Mouse (Mus musculus) liver, adult 2 months (tissue): ENCODE results near the gene Dmwd. TPM values are rescaled to one million over a fixed set of nuclear protein-coding genes. Genes with fewer than 3 reads are reported as not detected.

ENCODE experiments used
- DNase-seq: peaks from one replicate; pipeline ENCODE4 v3.0.0-alpha.2; 2011; ENCODE audit warnings: low read depth, low spot score; ENCODE audit errors: extremely low read depth
- H3K27ac ChIP-seq: fragments of 200-500 bp; replicated peaks from 2 replicates; pipeline ENCODE4 v1.5.1; 2012; ENCODE audit warnings: low read depth, mild to moderate bottlenecking, control low read depth, inconsistent platforms, low read length; ENCODE audit not compliant: insufficient read depth
- H3K27me3 ChIP-seq: fragments of 200-500 bp; 2 replicates; pipeline ENCODE4 v1.6.1; 2012; ENCODE audit warnings: mild to moderate bottlenecking, moderate library complexity, low read length, inconsistent platforms; ENCODE audit not compliant: control insufficient read depth, insufficient read depth
- H3K36me3 ChIP-seq: fragments of 200-500 bp; 2 replicates; pipeline ENCODE4 v1.6.1; 2012; ENCODE audit warnings: low read length, inconsistent platforms; ENCODE audit not compliant: control insufficient read depth, insufficient read depth
- H3K4me1 ChIP-seq: fragments of 200-500 bp; 2 replicates; pipeline ENCODE4 v1.6.1; 2011; ENCODE audit warnings: low read length; ENCODE audit not compliant: control insufficient read depth, insufficient read depth
- H3K4me3 ChIP-seq: fragments of 200-500 bp; 2 replicates; pipeline ENCODE4 v1.5.1; 2011; ENCODE audit warnings: low read depth, mild to moderate bottlenecking, control low read depth, low read length, moderate library complexity; ENCODE audit not compliant: insufficient read depth
- H3K79me2 ChIP-seq: fragments of 200-500 bp; 2 replicates; pipeline ENCODE4 v1.6.1; 2012; ENCODE audit warnings: inconsistent platforms, mild to moderate bottlenecking, low read length, moderate library complexity; ENCODE audit not compliant: control insufficient read depth, insufficient read depth
- H3K9ac ChIP-seq: fragments of 200-500 bp; 2 replicates; pipeline ENCODE4 v1.6.1; 2012; ENCODE audit warnings: low read depth, mild to moderate bottlenecking, control low read depth, inconsistent platforms, low read length
- CTCF ChIP-seq: fragments of 200-500 bp; IDR thresholded peaks from 2 replicates; pipeline ENCODE4 v1.5.1; 2011; ENCODE audit warnings: low read depth, low read length, control low read depth
- POLR2A ChIP-seq: fragments of 200-500 bp; IDR thresholded peaks from 2 replicates; pipeline ENCODE4 v1.6.1; 2011; ENCODE audit warnings: low read length, control low read depth; ENCODE audit not compliant: insufficient read depth; ENCODE audit errors: extremely low read depth
- WGBS: fragments of 180-500 bp; shearing (Covaris S2); methylation state at CpG from one replicate; pipeline ENCODE4 v1.1.7; 2018; 5-methylcytosine and 5-hydroxymethylcytosine counted together
- polyA plus RNA-seq: library from polyadenylated mRNA; depleted of rRNA; stranded (reverse); fragments of >200 nt; gene quantifications from 2 replicates; pipeline ENCODE4 v1.2.3, GENCODE M21; 2012
- total RNA-seq: library from RNA; depleted of rRNA; stranded (reverse); fragments of >200 nt; gene quantifications from 2 replicates; pipeline ENCODE4 v1.2.3, GENCODE M21; 2014

Gene Dmwd
- total and polyA plus RNA-seq, 2 experiments = 4.5 to 35.7 TPM

- WGBS = 79% methylated on average over 2 of the region's 2 CpGs
- H3K9ac ChIP-seq = no peak overlapping the region
- DNase-seq = no peak
- no peak for TF ChIP-seq CTCF
- no peak for TF ChIP-seq POLR2A
- H3K27me3 ChIP-seq = no peaks in the 10 kb centered on the region
- H3K4me1 ChIP-seq = peaks cover 8% of the 10 kb centered on the region
- no peak overlapping the region for H3K4me3 ChIP-seq
- H3K27ac ChIP-seq = no peak overlapping the region
- no peaks in the 10 kb centered on the region for H3K36me3 ChIP-seq
- H3K79me2 ChIP-seq = peaks cover 3% of the 10 kb centered on the region; the same call in 1 of the 2 replicates
Measured at GRCm38 (mm10) chr7:19097217-19097616, 21.2 kb downstream of the Dmwd start.

GRCm38 (mm10) chr7:19097863-19098262, 21.8 kb downstream of the Dmwd start:
- no peak overlapping the region for H3K9ac ChIP-seq

DNA sequence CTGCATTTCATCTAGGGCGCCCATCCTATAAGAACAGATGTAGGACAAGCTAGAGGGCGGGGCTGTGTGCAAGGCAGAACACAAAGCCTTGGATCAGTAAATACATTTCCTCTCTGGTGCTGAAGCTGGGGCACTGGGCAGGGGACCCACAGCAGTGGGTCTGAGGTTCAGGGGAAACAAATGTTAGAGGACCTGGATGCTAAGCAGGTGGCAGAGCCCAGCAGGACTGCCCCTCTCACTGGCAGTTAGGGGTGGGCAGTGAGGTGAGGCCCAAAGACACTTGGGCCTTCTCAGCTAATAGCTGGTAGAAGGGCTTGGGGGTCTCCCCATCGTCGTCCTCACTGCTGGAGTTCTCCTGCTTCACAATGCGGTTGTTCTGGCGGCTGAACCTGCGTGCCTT, 22.8 kb downstream of the Dmwd start:
- Histone ChIP-seq H3K9ac (no peak overlapping the region), H3K79me2 (no peaks in the 10 kb centered on the region), H3K27ac (no peak overlapping the region), H3K27me3 (no peaks in the 10 kb centered on the region), H3K4me3 (no peak overlapping the region), H3K4me1 (peaks cover 2% of the 10 kb centered on the region; the same call in 1 of the 2 replicates), H3K36me3 (no peaks in the 10 kb centered on the region)
- 94% methylated on average over 7 of the region's 7 CpGs for WGBS
- DNase-seq = no peak
- TF ChIP-seq POLR2A (no peak), CTCF (no peak)

More at GRCm38 (mm10) chr7:19097863-19098262, 21.8 kb downstream of the Dmwd start:
- Histone ChIP-seq H3K27ac (no peak overlapping the region), H3K4me1 (peaks cover 7% of the 10 kb centered on the region), H3K79me2 (peaks cover 2% of the 10 kb centered on the region; the same call in 1 of the 2 replicates), H3K27me3 (no peaks in the 10 kb centered on the region), H3K4me3 (no peak overlapping the region), H3K36me3 (no peaks in the 10 kb centered on the region)
- DNase-seq = no peak
- TF ChIP-seq POLR2A (no peak), CTCF (no peak)

DNA sequence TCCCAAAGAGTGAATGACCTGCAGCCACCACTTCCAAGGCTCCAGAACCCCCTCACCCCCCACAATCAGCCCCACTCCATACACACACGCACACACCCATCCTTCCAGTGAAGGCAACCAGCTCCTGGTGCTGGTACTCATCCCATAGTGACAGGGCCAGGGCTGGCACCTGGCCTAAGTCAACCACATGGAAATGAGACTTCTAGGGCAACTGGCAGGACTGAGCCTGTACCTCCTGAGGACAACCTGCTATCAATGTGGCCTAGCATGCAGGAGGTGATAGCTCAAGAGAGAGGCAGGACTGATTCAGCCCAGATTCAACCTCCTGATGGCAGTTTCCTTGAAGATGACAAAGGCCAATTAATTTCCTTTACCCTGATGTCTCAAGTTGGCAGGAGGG, 24.3 kb downstream of the Dmwd start:
- H3K4me3 ChIP-seq = no peak overlapping the region

GRCm38 (mm10) chr7:19103741-19104140, 27.7 kb downstream of the Dmwd start:
- Histone ChIP-seq H3K27me3 (no peaks in the 10 kb centered on the region), H3K36me3 (no peaks in the 10 kb centered on the region), H3K9ac (no peak overlapping the region), H3K27ac (no peak overlapping the region), H3K79me2 (no peaks in the 10 kb centered on the region), H3K4me3 (no peak overlapping the region), H3K4me1 (no peaks in the 10 kb centered on the region)
- TF ChIP-seq POLR2A (no peak), CTCF (no peak)
- DNase-seq = no peak

More for the DNA sequence above, 24.3 kb downstream of the Dmwd start:
- Histone ChIP-seq H3K79me2 (no peaks in the 10 kb centered on the region), H3K9ac (no peak overlapping the region), H3K4me1 (peaks cover under 1% of the 10 kb centered on the region; the same call in 1 of the 2 replicates), H3K27ac (no peak overlapping the region), H3K36me3 (no peaks in the 10 kb centered on the region), H3K27me3 (no peaks in the 10 kb centered on the region)
- 26% methylated on average over 1 of the region's 1 CpGs for WGBS
- peak; percentile 65 for DNase-seq
- TF ChIP-seq POLR2A (no peak), CTCF (no peak)

DNA sequence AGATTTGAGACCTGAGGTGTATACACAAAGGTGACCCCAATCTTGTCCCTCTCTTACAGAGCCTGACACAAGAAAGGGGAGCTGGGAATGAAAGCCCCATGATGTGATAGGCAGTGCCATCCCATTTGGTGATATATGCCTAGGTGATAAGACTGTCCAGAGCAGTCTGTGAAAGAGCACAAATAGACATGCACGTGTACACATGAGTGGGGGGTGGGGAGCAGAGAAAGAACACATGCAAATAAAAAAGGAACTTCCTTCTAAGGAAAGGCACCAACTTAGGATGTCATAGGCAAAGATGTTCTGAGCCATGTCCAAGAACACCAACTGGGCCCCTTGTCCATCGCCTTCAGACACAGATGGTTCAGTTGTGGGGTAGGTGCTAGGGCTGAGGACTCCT, 28.5 kb downstream of the Dmwd start:
- Histone ChIP-seq H3K79me2 (no peaks in the 10 kb centered on the region), H3K9ac (no peak overlapping the region), H3K4me1 (no peaks in the 10 kb centered on the region), H3K27ac (no peak overlapping the region), H3K4me3 (no peak overlapping the region), H3K36me3 (no peaks in the 10 kb centered on the region), H3K27me3 (no peaks in the 10 kb centered on the region)
- 86% methylated on average over 2 of the region's 2 CpGs for WGBS
- TF ChIP-seq CTCF (no peak), POLR2A (no peak)
- no peak for DNase-seq
